Mouse (Mus musculus) midbrain, postnatal 0 days (tissue): ENCODE measurements around the gene Panx3. TPM values are rescaled to one million over a fixed set of nuclear protein-coding genes. Genes with fewer than 3 reads are reported as not detected.
A peak's percentile ranks its signal among the peaks of the same experiment; 100 is the strongest.

Experiments used
- ATAC-seq: fragments of 200-750 bp; cut with Nextera tagmentation; 2 replicates; pipeline ENCODE4 v1.8.0; 2017; ENCODE audit warnings: moderate number of reproducible peaks, mild to moderate bottlenecking, moderate TSS enrichment, moderate library complexity; ENCODE audit not compliant: low FRiP score
- DNase-seq: peaks from one replicate; pipeline ENCODE4 v3.0.0-alpha.2; 2015; ENCODE audit warnings: low spot score
- H3K27ac ChIP-seq: fragments of 300-500 bp; sonication (generic); 2 replicates; pipeline ENCODE4 v1.5.1; 2014; ENCODE audit warnings: low read depth, mild to moderate bottlenecking, low read length, mixed read lengths
- H3K27me3 ChIP-seq: fragments of 300-500 bp; sonication (generic); 2 replicates; pipeline ENCODE4 v1.6.1; 2014; ENCODE audit warnings: low read length, control low read depth, mixed read lengths; ENCODE audit not compliant: insufficient read depth
- H3K36me3 ChIP-seq: fragments of 300-500 bp; sonication (generic); 2 replicates; pipeline ENCODE4 v1.6.1; 2014; ENCODE audit warnings: low read length, control low read depth, mixed read lengths; ENCODE audit not compliant: insufficient read depth
- H3K4me1 ChIP-seq: fragments of 300-500 bp; sonication (generic); 2 replicates; pipeline ENCODE4 v1.6.1; 2014; ENCODE audit warnings: mild to moderate bottlenecking, control low read depth, antibody characterized with exemption, low read length, mixed read lengths; ENCODE audit not compliant: insufficient read depth
- H3K4me2 ChIP-seq: fragments of 300-500 bp; sonication (generic); 2 replicates; pipeline ENCODE4 v1.6.1; 2014; ENCODE audit warnings: low read depth, mild to moderate bottlenecking, low read length, mixed read lengths; ENCODE audit not compliant: poor library complexity, severe bottlenecking
- H3K4me3 ChIP-seq: fragments of 300-500 bp; sonication (generic); 2 replicates; pipeline ENCODE4 v1.5.1; 2014; ENCODE audit warnings: low read depth, mild to moderate bottlenecking, low read length, moderate library complexity
- H3K9ac ChIP-seq: fragments of 300-500 bp; sonication (generic); replicated peaks from 2 replicates; pipeline ENCODE4 v1.6.1; 2014; ENCODE audit warnings: mild to moderate bottlenecking, low read length, moderate library complexity, mixed read lengths; ENCODE audit not compliant: poor library complexity, severe bottlenecking
- H3K9me3 ChIP-seq: fragments of 300-500 bp; sonication (generic); 2 replicates; pipeline ENCODE4 v1.6.1; 2016; ENCODE audit warnings: low read length, control low read depth
- CTCF ChIP-seq: IDR thresholded peaks from 2 replicates; pipeline ENCODE4 v1.5.1; 2016; ENCODE audit warnings: antibody characterized with exemption, mild to moderate bottlenecking
- WGBS: fragments of 180-500 bp; shearing (Covaris S2); extraction: QIAGEN DNeasy Blood & Tissue Kit; methylation state at CpG from one replicate; pipeline ENCODE4 v1.1.7; 2014; 5-methylcytosine and 5-hydroxymethylcytosine counted together
- polyA plus RNA-seq: library from polyadenylated mRNA; unstranded; fragments of >200 nt; fragmentation: Nextera tagmentation; extraction: Ambion mirVana; gene quantifications from 2 replicates; pipeline ENCODE4 v1.2.1, GENCODE M21; 2015
- total RNA-seq: library from RNA; depleted of rRNA; stranded (reverse); fragments of >200 nt; gene quantifications from 2 replicates; pipeline ENCODE4 v1.2.3, GENCODE M21; 2014; rRNA removed

The Panx3 gene
- total and polyA plus RNA-seq, 2 experiments from 2014 or later, result 0.10 TPM; not detected in 1

GRCm38 (mm10) chr9:37613911-37614280 lies 55.1 kb downstream of the Panx3 start:
- Histone ChIP-seq H3K36me3 (no peaks in the 10 kb centered on the region), H3K4me3 (peak overlapping the region; percentile 47), H3K4me2 (peak overlapping the region; percentile 80), H3K9ac (peak overlapping the region; percentile 83), H3K9me3 (no peaks in the 10 kb centered on the region), H3K27me3 (no peaks in the 10 kb centered on the region), H3K27ac (peak overlapping the region; percentile 91), H3K4me1 (no peaks in the 10 kb centered on the region; the same call in 1 of the 2 replicates)
- WGBS, result 19% methylated on average over 6 of the region's 6 CpGs
- no peak for TF ChIP-seq CTCF
- DNase-seq, result no peak
- no peak for ATAC-seq

GRCm38 (mm10) chr9:37613182-37613910 lies 55.7 kb downstream of the Panx3 start, which contains the start of gene Spa17:
Gene Spa17 (minus strand): TSS chr9:37613722.
- WGBS, result under 1% methylated on average over 44 of the region's 45 CpGs
- H3K4me2 ChIP-seq, result peak within 1 kb of the TSS; percentile 80
- no peak for TF ChIP-seq CTCF
- peak within 1 kb of the TSS; percentile 83 for H3K9ac ChIP-seq
- no peaks in the 10 kb centered on the region; the same call in 1 of the 2 replicates for H3K4me1 ChIP-seq
- no peaks in the 10 kb centered on the region for H3K27me3 ChIP-seq
- peak; percentile 93 for ATAC-seq
- H3K36me3 ChIP-seq, result no peaks in the 10 kb centered on the region
- peak within 1 kb of the TSS; percentile 91 for H3K27ac ChIP-seq
- H3K4me3 ChIP-seq, result peak within 1 kb of the TSS; percentile 47
- peak; percentile 92 for DNase-seq
- H3K9me3 ChIP-seq, result no peaks in the 10 kb centered on the region

Other genes starting within 250 kb of the Panx3 start
- gene Robo3, start 236.0 kb downstream of the Panx3 start, total RNA-seq, result 2.8 and 2.9 TPM in 2 replicates
- 0.88 and 1.0 TPM in 2 replicates for gene Robo3, start 236.0 kb downstream of the Panx3 start, polyA plus RNA-seq
- 37.0 and 55.1 TPM in 2 replicates for gene Msantd2, start 179.9 kb downstream of the Panx3 start, total RNA-seq
- 20.5 and 21.1 TPM in 2 replicates for gene Msantd2, start 179.9 kb downstream of the Panx3 start, polyA plus RNA-seq
- 29.1 and 39.3 TPM in 2 replicates for gene Esam, start 141.2 kb downstream of the Panx3 start, total RNA-seq
- gene Esam, start 141.2 kb downstream of the Panx3 start, polyA plus RNA-seq, result 35.1 and 38.6 TPM in 2 replicates
- gene Vsig2, start 130.0 kb downstream of the Panx3 start, total RNA-seq, result 0.90 and 6.1 TPM in 2 replicates
- 1.6 and 1.7 TPM in 2 replicates for gene Vsig2, start 130.0 kb downstream of the Panx3 start, polyA plus RNA-seq
- 35.7 and 58.1 TPM in 2 replicates for gene Nrgn, start 116.3 kb downstream of the Panx3 start, total RNA-seq
- 80.4 and 80.6 TPM in 2 replicates for gene Nrgn, start 116.3 kb downstream of the Panx3 start, polyA plus RNA-seq
- 15.2 and 15.8 TPM in 2 replicates for gene Siae, start 113.5 kb downstream of the Panx3 start, total RNA-seq
- 14.9 and 16.1 TPM in 2 replicates for gene Siae, start 113.5 kb downstream of the Panx3 start, polyA plus RNA-seq
- gene Spa17, start 55.5 kb downstream of the Panx3 start, total RNA-seq, result 1.2 and 1.4 TPM in 2 replicates
- gene Spa17, start 55.5 kb downstream of the Panx3 start, polyA plus RNA-seq, result 6.3 and 10.1 TPM in 2 replicates
- gene Tbrg1, start 11.9 kb downstream of the Panx3 start, total RNA-seq, result 55.3 and 55.7 TPM in 2 replicates
- gene Tbrg1, start 11.9 kb downstream of the Panx3 start, polyA plus RNA-seq, result 91.4 and 94.4 TPM in 2 replicates
- gene Olfr160, start 47.0 kb upstream of the Panx3 start, total RNA-seq, result not detected in 2 replicates
- gene Olfr160, start 47.0 kb upstream of the Panx3 start, polyA plus RNA-seq, result not detected in 2 replicates
- gene Olfr874, start 75.9 kb upstream of the Panx3 start, total RNA-seq, result not detected in 2 replicates
- 0.11 TPM in 1 of 2 replicates, not detected in the other for gene Olfr874, start 75.9 kb upstream of the Panx3 start, polyA plus RNA-seq
- not detected in 2 replicates for gene Olfr875, start 102.6 kb upstream of the Panx3 start, total RNA-seq
- gene Olfr875, start 102.6 kb upstream of the Panx3 start, polyA plus RNA-seq, result 0.20 and 0.22 TPM in 2 replicates
- gene Olfr876, start 133.8 kb upstream of the Panx3 start, total RNA-seq, result not detected in 2 replicates
- gene Olfr876, start 133.8 kb upstream of the Panx3 start, polyA plus RNA-seq, result not detected in 2 replicates
- not detected in 2 replicates for gene Olfr877, start 185.0 kb upstream of the Panx3 start, total RNA-seq
- not detected in 2 replicates for gene Olfr877, start 185.0 kb upstream of the Panx3 start, polyA plus RNA-seq
- gene Olfr145, start 227.5 kb upstream of the Panx3 start, total RNA-seq, result not detected in 2 replicates
- gene Olfr145, start 227.5 kb upstream of the Panx3 start, polyA plus RNA-seq, result not detected in 2 replicates
- not detected in 2 replicates for gene Olfr878, start 248.6 kb upstream of the Panx3 start, total RNA-seq
- not detected in 2 replicates for gene Olfr878, start 248.6 kb upstream of the Panx3 start, polyA plus RNA-seq